Mouse (Mus musculus): ENCODE data around the gene Anks1.
A peak's percentile ranks its signal among the peaks of the same experiment; 100 is the strongest.
"Not testable (repeated sequence)": the region's sequence is repeated elsewhere in the genome, so short reads cannot be mapped to it uniquely, and the experiment has no call there.

The Anks1 gene

DNA sequence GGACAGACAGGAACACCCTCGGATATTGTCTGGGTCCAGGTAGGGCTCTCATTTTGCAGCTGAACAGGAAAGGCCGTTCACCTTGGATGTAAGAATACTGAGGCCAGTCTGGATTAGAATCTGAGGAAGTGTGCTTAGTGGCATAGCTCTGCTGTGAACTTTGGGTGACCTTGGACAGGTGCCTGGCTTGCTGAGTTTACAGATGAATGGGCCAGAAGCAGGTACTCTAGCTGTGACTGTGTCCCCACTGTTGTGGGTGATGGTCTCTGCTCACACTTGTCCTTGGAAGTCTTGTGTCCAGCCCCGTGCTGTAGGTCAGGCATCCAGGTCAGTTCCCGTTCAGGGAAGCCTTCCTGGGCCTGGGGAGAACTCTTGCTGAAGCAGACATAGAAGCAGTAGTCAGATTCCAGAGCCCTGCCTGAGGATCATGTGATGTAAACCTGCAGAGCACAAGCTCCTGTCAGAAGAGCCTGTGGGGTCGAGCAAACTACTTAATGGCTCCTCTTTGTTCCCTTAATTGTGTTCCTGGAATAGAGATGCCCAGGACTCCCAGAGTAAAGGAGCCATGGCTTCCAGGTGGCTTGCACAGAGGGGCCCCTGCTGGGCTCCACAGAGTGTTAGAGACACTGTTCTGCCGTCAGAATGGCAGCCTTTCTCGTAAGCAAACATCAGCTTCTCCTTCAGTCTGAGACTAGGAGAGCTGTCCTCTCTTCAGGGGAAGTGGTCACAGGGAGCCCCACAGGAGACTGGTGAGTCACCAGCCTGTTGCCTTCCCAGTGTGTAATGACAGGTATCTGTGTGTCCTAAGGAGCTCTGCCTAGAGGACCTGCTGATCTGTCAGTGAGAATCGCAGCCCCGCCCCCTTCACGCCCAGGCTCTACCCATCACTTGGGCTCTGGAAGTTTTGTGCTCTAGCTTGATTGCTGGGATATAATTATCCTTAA lies 85.2 kb downstream of the Anks1 start:
- no peak for DNase-seq (ENCODE audit: low read depth, low spot score)

DNA sequence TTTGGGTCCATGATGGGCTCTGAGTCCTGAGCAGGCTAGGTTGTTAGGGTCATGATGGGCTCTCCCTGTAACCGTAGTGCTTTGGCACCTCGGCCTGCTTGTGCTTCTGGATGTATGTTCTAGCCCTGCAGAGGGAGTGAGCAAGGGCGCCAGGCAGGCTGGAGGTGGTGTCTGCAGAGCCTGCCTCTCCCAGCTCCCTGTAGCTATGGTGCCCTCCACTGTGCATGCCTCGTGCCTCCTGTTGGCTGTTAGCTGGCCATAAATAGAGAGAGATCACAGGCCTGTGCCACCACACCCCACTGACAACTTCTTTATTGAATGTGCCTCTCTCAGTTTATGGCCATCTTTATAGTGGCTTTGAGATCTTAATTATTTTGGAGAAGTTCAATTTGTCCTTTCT lies 87.2 kb downstream of the Anks1 start:
- DNase-seq (ENCODE audit: low read depth, low spot score) = no peak

DNA sequence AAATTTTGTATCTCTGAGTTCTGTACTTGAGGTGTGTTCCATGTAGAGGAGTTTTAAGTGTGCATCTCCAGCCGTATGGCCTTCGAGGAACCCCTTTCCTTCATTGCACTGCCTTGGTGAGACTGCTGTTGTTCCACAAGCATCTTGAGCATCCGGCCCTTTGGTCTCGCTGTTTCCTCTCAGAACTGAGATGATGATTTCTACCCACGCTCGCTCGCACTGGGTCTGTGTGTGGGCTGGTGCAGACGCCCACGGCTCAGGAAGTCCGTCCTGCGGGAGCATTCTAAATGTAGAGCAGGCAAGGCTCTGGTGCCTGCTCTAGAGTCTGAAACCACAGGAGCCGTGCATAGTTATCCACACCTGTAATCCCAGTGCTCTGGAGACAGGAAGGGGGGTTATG lies 88.1 kb downstream of the Anks1 start:
- DNase-seq (ENCODE audit: low read depth, low spot score) = no peak

DNA sequence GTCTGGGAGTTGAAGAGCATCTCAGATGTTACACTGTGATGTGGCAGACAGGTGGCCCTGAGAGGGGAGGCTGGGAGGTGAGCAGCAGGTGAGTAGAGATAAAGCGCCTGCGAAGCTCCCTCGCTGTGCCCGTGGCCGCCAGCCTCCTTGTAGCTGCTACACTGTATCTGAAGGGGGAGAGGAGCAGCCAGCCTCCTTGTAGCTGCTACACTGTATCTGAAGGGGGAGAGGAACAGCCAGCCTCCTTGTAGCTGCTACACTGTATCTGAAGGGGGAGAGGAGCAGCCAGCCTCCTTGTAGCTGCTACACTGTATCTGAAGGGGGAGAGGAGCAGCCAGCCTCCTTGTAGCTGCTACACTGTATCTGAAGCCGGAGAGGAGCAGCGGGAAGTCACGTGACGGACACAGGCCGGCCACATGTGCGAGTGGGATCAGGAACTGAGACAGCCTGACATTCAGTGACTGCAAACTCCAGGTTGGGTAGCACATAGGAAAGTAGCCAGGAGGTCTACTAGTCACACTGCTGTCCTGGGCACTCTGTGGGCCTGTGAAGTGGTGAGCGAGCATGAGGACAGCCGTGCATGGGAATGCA lies 90.7 kb downstream of the Anks1 start:
- DNase-seq (ENCODE audit: low read depth, low spot score) = not testable (repeated sequence)

DNA sequence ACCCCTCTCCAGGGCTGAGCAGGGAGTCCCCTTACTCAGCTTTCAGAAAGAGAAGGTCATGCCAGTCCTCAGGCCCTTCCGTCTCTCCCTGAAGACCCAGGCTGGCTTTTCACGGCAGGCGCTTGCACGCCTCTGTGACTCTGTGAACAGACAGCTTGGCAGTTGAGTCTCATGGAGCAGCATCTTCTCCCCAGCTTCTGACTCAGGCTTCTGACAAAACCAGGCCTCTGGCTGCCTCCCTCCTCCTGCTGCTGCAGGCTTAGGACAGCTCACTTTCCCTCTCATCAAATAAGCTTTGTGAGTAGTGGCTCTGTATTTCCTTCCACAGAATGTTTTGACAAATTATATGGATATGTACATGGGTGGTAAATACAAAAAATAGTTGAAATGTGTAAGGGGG lies 91.3 kb downstream of the Anks1 start:
- DNase-seq (ENCODE audit: low read depth, low spot score) = no peak

DNA sequence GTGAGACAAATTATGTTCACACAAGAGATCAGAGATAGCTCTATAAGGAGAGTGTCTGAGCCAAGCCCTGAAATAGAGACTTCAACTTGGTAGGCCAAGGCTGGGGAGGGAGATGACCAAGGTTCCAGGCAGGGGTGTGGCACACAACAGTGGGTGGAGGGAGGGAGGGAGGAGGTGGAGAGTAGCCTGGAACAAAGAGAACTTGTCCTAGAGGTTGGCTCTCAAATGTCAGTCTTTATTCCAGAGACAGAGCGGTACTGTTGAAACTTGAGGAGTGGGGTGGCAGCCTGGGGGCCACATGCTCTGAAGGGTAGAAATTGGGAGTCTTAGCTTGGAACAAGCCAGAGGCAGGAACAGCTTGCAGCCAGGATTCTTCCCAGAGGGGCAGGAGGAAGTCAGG lies 91.7 kb downstream of the Anks1 start:
- DNase-seq (ENCODE audit: low read depth, low spot score) = peak; percentile 27

DNA sequence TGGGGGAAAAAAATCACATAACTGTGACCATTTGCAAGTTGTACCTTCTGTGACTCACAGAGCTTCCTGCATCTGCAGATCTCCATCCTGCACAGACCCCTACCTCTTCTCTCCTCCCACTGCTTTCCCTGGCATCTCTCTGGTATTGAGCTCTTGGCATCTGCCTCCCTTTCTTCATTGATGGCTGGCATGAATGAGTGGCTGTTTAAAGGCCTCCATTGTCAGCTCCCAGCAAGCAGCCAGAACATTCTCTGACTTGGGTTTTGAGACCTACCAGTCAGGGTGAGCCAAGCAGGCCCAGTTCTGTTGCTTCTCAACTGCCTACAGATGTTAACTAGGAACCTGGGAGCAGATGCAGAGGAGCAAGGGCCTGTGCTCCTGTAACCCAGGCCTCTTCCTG lies 96.3 kb downstream of the Anks1 start:
- no peak for DNase-seq (ENCODE audit: low read depth, low spot score)

DNA sequence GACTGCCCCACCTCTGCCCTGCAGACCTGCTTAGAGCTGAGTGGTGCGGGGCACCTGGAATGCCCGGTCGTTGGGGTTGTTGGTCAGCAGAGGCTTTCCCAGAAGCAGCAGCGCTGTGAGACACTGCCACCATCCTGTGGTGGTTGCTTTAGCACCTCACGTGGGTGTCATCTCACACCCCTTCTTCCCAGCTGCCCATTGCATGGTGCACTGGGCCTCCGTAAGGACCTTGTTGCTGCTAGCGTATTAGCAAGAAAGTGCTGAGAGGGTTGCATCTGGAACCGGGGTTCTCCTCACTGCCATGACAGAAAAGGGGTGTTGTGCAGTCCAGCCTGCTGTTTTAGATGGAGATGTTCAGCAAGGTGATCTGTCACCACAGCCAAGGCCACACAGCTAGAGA lies 97.1 kb downstream of the Anks1 start:
- DNase-seq (ENCODE audit: low read depth, low spot score) = no peak

DNA sequence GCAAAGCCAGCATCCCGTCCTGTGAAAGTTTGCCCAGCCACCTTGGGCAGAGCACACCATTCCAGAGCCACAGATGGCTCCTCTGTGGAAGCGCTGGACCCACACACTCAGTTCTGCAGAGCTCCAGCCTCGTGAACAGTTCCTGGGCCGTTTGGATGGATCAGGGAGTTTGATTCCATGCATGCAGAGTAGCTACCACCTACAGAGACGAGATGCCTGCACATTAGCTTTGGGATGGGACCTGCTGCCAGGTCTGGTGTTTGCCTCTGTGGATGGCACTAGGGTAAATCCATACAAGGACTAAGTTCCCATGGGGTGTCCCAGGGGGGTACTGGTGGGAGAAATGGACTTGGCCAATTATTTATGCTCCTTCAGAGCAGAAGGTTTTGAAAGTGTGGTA lies 97.5 kb downstream of the Anks1 start:
- DNase-seq (ENCODE audit: low read depth, low spot score) = no peak

DNA sequence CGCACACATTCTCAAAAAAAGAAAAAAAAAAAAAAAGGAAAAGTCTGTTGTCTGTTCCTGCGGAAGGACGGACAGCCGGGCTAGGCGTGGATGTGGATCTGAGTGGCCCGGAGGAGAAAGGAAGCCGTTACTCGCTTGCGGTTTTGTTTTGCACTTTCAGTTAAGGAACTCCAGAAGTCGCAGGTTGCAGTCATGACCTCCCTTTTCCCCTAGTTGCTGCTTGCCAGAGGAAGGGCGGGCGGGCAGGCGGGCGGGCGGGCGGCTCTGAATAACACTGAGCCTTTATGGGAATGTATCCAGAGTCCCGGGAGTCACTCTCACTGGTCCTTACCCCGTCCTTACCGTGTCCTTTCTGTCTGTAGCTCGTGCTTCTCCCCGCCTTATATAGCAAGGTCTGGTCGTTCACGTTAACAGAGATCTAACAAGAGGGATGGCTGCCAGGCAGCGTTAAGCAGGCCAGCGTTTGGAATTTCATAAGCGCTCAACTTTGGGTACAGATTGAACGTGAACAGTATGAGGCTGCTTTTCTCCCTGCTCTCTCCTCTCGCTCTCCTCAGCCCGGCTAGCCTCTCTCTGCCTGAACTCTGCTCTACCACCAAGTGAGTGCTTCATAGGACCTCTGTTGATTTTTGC lies 98.2 kb downstream of the Anks1 start:
- DNase-seq (ENCODE audit: low read depth, low spot score) = no peak

DNA sequence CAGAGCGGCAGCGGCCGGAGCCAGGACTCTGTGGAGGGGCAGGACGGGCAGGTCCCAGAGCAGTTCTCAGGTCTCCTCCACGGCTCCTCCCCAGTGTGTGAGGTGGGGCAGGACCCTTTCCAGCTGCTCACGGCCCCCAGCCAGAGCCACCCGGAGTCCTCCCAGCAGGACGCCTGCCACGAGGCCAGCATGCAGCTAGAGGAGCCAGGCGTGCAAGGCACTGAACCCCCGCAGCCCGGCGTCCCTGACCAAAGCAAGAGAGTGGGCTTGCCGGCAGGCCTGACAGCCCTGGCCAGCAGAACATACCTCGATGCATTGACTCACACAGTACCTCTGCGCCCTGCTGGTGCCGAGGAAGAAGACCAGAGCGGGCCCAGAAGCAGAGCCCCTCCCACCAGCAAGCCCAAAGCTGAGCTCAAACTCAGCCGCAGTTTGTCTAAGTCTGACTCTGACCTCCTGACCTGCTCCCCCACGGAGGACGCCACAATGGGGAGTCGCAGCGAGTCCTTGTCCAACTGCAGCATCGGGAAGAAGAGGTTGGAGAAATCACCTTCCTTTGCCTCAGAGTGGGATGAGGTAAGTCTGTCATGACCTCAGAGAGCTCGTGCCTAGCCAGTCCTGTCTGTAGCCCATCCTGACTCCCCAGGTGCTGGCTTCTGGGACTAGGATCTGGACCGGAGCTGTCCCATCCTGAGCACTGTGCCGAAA lies 98.9 kb downstream of the Anks1 start:
- DNase-seq (ENCODE audit: low read depth, low spot score) = no peak

DNA sequence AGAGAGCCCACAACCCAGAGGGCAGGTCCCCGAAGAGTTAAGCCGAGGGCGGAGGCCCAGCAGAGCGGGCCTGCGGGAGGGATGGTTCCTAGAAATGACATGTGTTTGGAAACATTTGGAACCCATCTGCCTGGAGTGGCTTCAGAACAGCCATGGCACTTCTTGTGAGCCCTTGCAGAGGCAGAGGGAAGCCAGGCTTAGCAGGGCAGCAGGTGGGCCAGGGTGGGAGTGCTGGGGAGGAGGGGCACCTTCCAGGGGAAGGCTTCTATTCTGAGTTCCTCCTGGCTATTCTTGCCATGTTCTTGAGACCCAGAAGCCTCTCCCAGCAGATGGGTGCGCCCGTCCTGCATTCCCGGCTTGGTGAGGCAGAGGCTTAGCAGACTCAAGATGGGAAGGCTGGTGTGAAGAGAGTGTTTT lies 99.5 kb downstream of the Anks1 start:
- no peak for DNase-seq (ENCODE audit: low read depth, low spot score)

DNA sequence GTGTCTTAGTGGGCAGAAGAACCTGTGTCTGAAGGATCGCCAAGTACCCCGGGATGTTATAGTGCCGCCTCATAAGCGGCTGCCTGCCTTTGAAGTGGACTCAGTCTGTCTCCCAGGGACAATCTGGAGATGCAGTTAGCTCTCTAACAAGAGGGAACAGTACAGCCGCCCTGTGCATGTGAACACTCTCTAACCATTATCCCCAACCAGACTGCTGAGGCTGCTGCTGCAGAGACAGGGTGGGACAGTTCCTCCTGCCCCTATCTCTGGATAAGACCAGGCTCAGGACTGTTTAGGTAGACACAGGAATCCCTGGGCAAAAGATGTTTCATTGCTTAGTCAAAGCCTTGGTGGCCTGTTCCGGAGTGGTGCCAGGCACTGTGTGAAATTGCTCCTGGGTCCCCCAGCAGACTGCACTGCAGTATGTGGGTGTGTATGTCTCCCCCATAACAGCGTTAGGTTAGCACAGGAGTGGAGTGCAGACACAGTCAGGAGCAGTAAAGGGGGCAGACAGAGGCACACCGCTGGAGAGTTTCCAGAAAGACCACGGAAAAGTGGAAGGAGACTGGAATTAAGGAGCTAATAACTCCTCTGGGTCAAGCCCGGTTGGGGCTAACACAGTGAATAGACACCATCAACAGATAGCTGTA lies 100.1 kb downstream of the Anks1 start:
- DNase-seq (ENCODE audit: low read depth, low spot score) = no peak

DNA sequence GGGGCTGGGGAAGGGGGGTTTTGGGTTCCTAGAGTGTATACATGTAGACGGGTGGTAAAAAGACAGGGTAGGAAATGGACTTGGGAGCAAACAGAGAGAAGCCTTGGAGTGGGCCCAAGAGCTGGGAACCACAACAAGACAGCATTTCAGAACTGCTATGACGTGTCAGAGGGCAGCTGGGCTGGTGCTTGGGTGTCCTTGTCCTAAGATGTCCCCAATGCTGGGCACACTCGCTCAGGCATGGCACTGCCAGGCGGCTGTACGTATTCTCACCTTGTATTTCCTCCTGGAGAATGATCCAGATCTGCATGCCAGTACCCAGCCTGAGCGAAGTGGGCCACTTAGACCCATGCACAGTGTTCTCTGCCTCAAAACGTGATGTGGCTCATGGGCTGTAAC lies 100.6 kb downstream of the Anks1 start:
- DNase-seq (ENCODE audit: low read depth, low spot score) = no peak

DNA sequence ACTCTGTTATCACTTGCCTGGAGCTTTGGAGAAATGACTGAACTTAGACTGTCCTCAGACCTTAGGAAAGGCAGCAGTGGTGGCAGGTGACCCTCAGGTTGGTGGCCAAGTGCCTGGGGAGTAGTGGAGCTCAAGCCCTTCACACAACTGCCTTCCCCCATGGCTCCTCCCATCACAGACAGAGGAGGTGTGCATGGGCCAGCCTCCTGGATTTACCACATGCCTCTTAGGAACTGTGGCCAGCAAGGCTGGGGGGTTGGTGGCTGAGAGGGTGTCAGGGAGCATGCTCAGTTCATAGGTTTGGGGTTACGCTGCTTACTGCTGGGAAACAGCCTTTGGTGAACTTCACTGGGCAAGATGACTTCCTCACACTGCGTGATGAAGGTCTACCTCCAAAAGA lies 101.8 kb downstream of the Anks1 start:
- DNase-seq (ENCODE audit: low read depth, low spot score) = no peak

DNA sequence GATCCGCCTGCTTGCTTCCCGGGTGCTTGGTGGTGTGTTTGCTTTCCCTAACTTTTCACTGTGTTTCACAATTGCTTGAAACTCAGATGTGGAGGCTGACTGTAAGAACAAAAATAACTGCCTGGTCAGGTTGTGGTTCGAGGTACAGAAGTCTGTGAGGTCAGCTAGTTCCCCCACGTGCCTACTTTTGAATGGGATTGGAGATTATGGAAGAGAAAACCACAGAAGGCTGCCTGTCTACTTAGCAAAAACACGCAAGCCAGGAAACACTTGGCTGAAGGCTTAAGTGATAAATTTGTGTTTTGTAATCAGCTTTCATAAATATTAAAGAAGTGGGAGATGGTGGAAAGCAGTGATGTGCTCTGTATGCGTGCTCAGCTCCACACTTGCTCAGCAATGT lies 103.7 kb downstream of the Anks1 start:
- no peak for DNase-seq (ENCODE audit: low read depth, low spot score)

DNA sequence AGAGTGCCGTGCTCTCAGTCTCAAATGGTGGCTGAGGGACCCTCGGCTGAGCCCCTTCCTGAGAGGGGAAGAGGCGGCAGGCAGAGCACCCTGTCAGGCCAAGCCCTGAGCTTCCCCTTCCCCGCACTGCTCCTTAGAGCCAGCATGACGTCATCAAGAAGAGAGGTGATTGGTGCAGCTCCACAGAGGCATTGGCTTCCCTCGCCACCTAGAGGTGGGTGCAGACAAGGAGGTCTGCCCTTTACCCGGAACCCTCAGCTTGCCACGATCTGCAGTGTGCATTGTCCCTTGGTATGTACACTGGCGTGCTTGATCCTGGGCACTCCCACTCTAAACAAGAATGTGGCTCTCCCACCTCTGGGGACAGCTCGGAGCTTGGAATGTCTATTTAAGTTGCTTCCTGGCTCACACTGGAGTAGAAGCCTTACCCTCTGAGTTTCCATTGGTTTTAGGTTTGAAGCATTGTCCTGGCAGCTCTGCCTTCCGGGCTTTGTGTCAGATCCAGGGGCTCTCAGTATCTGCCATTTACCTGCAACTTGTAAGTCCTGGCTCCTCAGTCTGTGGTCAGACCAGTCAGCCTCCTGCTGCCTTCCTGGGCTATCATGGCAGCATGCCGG lies 104.3 kb downstream of the Anks1 start:
- peak; percentile 22 for DNase-seq (ENCODE audit: low read depth, low spot score)

DNA sequence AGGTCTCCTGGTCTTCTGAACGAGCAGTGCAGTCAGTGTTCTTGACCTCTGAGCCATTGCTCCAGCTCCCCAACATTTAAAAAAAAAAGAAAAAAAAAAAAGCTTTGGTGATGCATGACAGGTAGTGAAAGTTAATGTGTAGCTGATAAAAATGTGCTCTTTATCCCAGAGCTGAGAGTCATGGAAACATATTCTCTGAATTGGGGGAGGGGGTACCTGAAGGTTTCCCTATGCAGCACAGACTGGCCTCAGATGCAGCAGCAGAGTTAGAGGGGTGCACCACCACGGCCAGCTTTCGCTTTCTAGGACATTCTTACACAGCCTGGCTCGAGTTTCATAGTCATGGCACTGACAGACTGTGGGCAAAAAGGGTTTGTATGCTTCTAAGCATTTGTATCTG lies 105.3 kb downstream of the Anks1 start:
- no peak for DNase-seq (ENCODE audit: low read depth, low spot score)

DNA sequence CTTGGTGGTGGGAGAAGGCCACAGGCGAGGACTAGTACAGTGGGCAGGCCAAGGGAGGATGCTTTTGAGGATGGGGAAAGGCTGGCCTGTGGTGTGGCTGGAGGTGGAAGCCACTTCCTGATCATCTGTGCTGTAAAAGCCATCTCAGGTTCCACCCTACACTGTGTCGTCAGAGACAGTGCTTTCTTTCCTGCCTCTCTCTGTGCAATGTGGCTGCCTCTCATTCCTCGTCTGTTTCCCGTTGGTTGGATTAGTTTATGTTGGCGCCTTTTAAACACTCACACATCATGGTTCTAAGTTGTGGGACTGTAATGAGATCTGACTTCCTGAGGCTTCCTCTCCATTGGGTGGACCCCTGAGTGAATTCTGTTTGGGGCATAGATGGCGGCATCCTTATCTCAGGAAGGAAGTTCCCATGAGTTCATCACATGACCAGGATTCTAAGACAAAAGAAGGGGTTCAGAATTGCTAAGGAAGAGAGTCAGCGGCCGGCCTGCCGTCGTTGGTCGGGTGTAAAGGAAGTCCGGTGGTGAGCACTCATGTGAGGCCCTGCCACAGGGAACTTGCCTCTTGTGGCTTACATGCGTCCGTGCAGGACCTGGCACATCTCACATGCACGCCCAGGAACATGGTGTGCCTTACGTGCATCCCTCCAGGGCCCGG lies 106.1 kb downstream of the Anks1 start:
- no peak for DNase-seq (ENCODE audit: low read depth, low spot score)

DNA sequence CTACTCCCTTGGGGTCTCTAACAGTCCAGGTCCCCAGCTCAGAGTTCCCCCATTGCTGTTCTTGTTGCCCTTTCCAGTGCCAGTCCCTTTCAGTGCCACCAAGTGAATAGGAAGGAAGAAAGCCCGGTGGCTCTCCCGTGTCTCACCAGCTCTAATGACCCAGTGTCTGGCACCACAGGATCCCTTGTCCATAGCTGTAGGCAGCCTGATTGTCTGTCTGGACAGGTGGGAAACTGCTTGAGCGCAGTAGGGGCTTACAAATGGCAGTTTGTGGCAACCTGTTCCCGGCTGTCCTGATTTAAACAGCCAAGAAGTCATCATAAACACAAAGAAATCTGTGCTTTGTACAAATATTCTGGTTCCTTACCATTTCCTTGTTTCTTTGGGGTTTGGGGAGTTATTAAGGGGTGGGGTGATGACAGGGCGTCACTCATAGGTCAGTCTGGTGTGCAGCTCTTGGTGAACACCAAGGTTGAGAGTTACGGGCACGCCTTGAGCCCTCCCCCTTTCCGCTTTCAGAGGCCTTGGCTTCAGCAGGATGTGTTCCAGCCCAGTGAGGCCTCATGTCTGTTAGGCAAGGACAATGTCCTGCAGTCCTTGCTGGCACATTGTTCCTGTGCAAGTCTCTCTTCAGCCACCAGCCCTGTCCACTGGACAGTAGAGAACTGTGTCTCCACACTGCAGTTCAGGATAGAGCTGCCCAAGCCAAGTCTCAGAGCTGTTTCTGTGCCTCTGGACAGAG lies 107.1 kb downstream of the Anks1 start:
- DNase-seq (ENCODE audit: low read depth, low spot score) = no peak

All from 3T3-L1 (cell line).